Mouse (Mus musculus): ENCODE measurements around the gene Hagh. TPM values are rescaled to one million over a fixed set of nuclear protein-coding genes. Genes with fewer than 3 reads are reported as not detected.

Gene Hagh
- 79.8 TPM for polyA plus RNA-seq (2014; fragmentation: Illumina TruSeq; extraction: RNeasy Lipid Tissue Mini Kit (QIAGEN cat#74804); ENCODE audit: low read depth, low replicate concordance)

GRCm38 (mm10) chr17:24839842-24840241, at the start of gene Hagh:
TSS of gene Hagh (plus strand) at chr17:24840143.

GRCm38 (mm10) chr17:24803952-24804951, 35.7 kb upstream of the Hagh start, which contains the start of gene Meiob:
TSS of gene Meiob (plus strand) at chr17:24804289.

GRCm38 (mm10) chr17:24850065-24850772, 10.3 kb downstream of the Hagh start, which contains the start of gene Fahd1:
TSS of gene Fahd1 (minus strand) at chr17:24850364.

GRCm38 (mm10) chr17:24865776-24866175, 25.8 kb downstream of the Hagh start, which contains the start of gene Igfals:
TSS of gene Igfals (plus strand) at chr17:24865997.

GRCm38 (mm10) chr17:24886134-24886931, 46.4 kb downstream of the Hagh start, which contains the start of the genes Nubp2 and Spsb3:
TSS of gene Nubp2 (minus strand) at chr17:24886349.
TSS of gene Spsb3 (plus strand) at chr17:24886643.

GRCm38 (mm10) chr17:24894995-24895547, 55.1 kb downstream of the Hagh start, which contains the start of the genes Eme2 and Mrps34:
TSS of gene Eme2 (minus strand) at chr17:24895087.
TSS of gene Mrps34 (plus strand) at chr17:24895116.

DNA sequence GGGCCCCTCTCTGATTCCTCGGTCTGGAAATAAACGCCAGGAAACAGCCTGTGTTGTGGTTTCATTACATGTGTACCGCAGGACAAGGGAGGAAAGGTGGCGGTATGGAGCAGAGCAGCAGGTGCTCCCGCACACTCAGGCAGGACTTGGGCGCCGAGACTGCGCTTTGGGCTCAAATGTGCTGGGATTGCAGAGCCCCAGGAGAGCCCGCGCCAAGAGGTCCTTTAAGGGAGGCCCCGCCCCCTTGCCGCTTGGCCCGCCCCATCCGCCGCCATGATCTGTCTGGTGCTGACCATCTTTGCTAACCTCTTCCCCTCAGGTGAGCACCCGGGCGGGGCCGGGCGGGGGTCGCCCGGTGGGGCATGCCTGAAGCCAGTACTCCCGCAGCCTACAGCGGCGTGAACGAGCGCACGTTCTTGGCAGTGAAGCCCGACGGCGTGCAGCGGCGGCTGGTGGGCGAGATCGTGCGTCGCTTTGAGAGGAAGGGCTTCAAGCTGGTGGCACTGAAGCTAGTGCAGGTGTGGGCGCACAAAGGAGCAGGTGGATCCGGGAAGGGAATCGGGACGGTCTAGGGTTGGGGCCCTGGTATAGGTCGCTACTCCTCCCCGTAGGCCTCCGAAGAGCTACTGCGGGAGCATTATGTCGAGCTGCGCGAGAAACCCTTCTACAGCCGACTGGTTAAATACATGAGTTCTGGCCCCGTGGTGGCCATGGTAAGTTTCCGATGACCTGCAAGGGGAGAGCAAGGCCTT, 56.5 kb downstream of the Hagh start, which contains the start of gene Nme3:
Gene Nme3 (plus strand): TSS at position 260 of the 752 bp plus-strand sequence.

Other genes starting within 250 kb of the Hagh start
- gene Tsc2, start 207.5 kb upstream of the Hagh start, polyA plus RNA-seq (2014; fragmentation: Illumina TruSeq; extraction: RNeasy Lipid Tissue Mini Kit (QIAGEN cat#74804); ENCODE audit: low read depth, low replicate concordance): 99.7 TPM
- gene Nthl1, start 207.5 kb upstream of the Hagh start, polyA plus RNA-seq (2014; fragmentation: Illumina TruSeq; extraction: RNeasy Lipid Tissue Mini Kit (QIAGEN cat#74804); ENCODE audit: low read depth, low replicate concordance): 6.4 TPM
- gene Slc9a3r2, start 189.8 kb upstream of the Hagh start, polyA plus RNA-seq (2014; fragmentation: Illumina TruSeq; extraction: RNeasy Lipid Tissue Mini Kit (QIAGEN cat#74804); ENCODE audit: low read depth, low replicate concordance): 115 TPM
- not detected for gene Npw, start 181.7 kb upstream of the Hagh start, polyA plus RNA-seq (2014; fragmentation: Illumina TruSeq; extraction: RNeasy Lipid Tissue Mini Kit (QIAGEN cat#74804); ENCODE audit: low read depth, low replicate concordance)
- gene Zfp598, start 170.5 kb upstream of the Hagh start, polyA plus RNA-seq (2014; fragmentation: Illumina TruSeq; extraction: RNeasy Lipid Tissue Mini Kit (QIAGEN cat#74804); ENCODE audit: low read depth, low replicate concordance): 18.8 TPM
- 0.31 TPM for gene Syngr3, start 150.2 kb upstream of the Hagh start, polyA plus RNA-seq (2014; fragmentation: Illumina TruSeq; extraction: RNeasy Lipid Tissue Mini Kit (QIAGEN cat#74804); ENCODE audit: low read depth, low replicate concordance)
- gene Gfer, start 144.0 kb upstream of the Hagh start, polyA plus RNA-seq (2014; fragmentation: Illumina TruSeq; extraction: RNeasy Lipid Tissue Mini Kit (QIAGEN cat#74804); ENCODE audit: low read depth, low replicate concordance): 18.9 TPM
- gene Noxo1, start 143.9 kb upstream of the Hagh start, polyA plus RNA-seq (2014; fragmentation: Illumina TruSeq; extraction: RNeasy Lipid Tissue Mini Kit (QIAGEN cat#74804); ENCODE audit: low read depth, low replicate concordance): 1.2 TPM
- 18.8 TPM for gene Tbl3, start 132.5 kb upstream of the Hagh start, polyA plus RNA-seq (2014; fragmentation: Illumina TruSeq; extraction: RNeasy Lipid Tissue Mini Kit (QIAGEN cat#74804); ENCODE audit: low read depth, low replicate concordance)
- gene Rnf151, start 122.1 kb upstream of the Hagh start, polyA plus RNA-seq (2014; fragmentation: Illumina TruSeq; extraction: RNeasy Lipid Tissue Mini Kit (QIAGEN cat#74804); ENCODE audit: low read depth, low replicate concordance): not detected
- gene Rps2, start 122.0 kb upstream of the Hagh start, polyA plus RNA-seq (2014; fragmentation: Illumina TruSeq; extraction: RNeasy Lipid Tissue Mini Kit (QIAGEN cat#74804); ENCODE audit: low read depth, low replicate concordance): 1,388 TPM
- gene Ndufb10, start 115.7 kb upstream of the Hagh start, polyA plus RNA-seq (2014; fragmentation: Illumina TruSeq; extraction: RNeasy Lipid Tissue Mini Kit (QIAGEN cat#74804); ENCODE audit: low read depth, low replicate concordance): 1,266 TPM
- 333 TPM for gene Rpl3l, start 112.3 kb upstream of the Hagh start, polyA plus RNA-seq (2014; fragmentation: Illumina TruSeq; extraction: RNeasy Lipid Tissue Mini Kit (QIAGEN cat#74804); ENCODE audit: low read depth, low replicate concordance)
- gene Msrb1, start 103.5 kb upstream of the Hagh start, polyA plus RNA-seq (2014; fragmentation: Illumina TruSeq; extraction: RNeasy Lipid Tissue Mini Kit (QIAGEN cat#74804); ENCODE audit: low read depth, low replicate concordance): 139 TPM
- gene Hs3st6, start 87.2 kb upstream of the Hagh start, polyA plus RNA-seq (2014; fragmentation: Illumina TruSeq; extraction: RNeasy Lipid Tissue Mini Kit (QIAGEN cat#74804); ENCODE audit: low read depth, low replicate concordance): not detected
- gene Meiob, start 35.9 kb upstream of the Hagh start, polyA plus RNA-seq (2014; fragmentation: Illumina TruSeq; extraction: RNeasy Lipid Tissue Mini Kit (QIAGEN cat#74804); ENCODE audit: low read depth, low replicate concordance): 0.26 TPM
- 77.3 TPM for gene Fahd1, start 10.2 kb downstream of the Hagh start, polyA plus RNA-seq (2014; fragmentation: Illumina TruSeq; extraction: RNeasy Lipid Tissue Mini Kit (QIAGEN cat#74804); ENCODE audit: low read depth, low replicate concordance)
- 8.5 TPM for gene Igfals, start 25.9 kb downstream of the Hagh start, polyA plus RNA-seq (2014; fragmentation: Illumina TruSeq; extraction: RNeasy Lipid Tissue Mini Kit (QIAGEN cat#74804); ENCODE audit: low read depth, low replicate concordance)
- gene Nubp2, start 46.2 kb downstream of the Hagh start, polyA plus RNA-seq (2014; fragmentation: Illumina TruSeq; extraction: RNeasy Lipid Tissue Mini Kit (QIAGEN cat#74804); ENCODE audit: low read depth, low replicate concordance): 22.1 TPM
- gene Spsb3, start 46.5 kb downstream of the Hagh start, polyA plus RNA-seq (2014; fragmentation: Illumina TruSeq; extraction: RNeasy Lipid Tissue Mini Kit (QIAGEN cat#74804); ENCODE audit: low read depth, low replicate concordance): 35.8 TPM
- 15.4 TPM for gene Eme2, start 54.9 kb downstream of the Hagh start, polyA plus RNA-seq (2014; fragmentation: Illumina TruSeq; extraction: RNeasy Lipid Tissue Mini Kit (QIAGEN cat#74804); ENCODE audit: low read depth, low replicate concordance)
- 86.1 TPM for gene Mrps34, start 55.0 kb downstream of the Hagh start, polyA plus RNA-seq (2014; fragmentation: Illumina TruSeq; extraction: RNeasy Lipid Tissue Mini Kit (QIAGEN cat#74804); ENCODE audit: low read depth, low replicate concordance)
- gene Nme3, start 56.4 kb downstream of the Hagh start, polyA plus RNA-seq (2014; fragmentation: Illumina TruSeq; extraction: RNeasy Lipid Tissue Mini Kit (QIAGEN cat#74804); ENCODE audit: low read depth, low replicate concordance): 30.4 TPM
- gene Mapk8ip3, start 96.8 kb downstream of the Hagh start, polyA plus RNA-seq (2014; fragmentation: Illumina TruSeq; extraction: RNeasy Lipid Tissue Mini Kit (QIAGEN cat#74804); ENCODE audit: low read depth, low replicate concordance): 67.2 TPM
- 6.5 TPM for gene Jpt2, start 120.5 kb downstream of the Hagh start, polyA plus RNA-seq (2014; fragmentation: Illumina TruSeq; extraction: RNeasy Lipid Tissue Mini Kit (QIAGEN cat#74804); ENCODE audit: low read depth, low replicate concordance)
- 8.1 TPM for gene Cramp1l, start 175.6 kb downstream of the Hagh start, polyA plus RNA-seq (2014; fragmentation: Illumina TruSeq; extraction: RNeasy Lipid Tissue Mini Kit (QIAGEN cat#74804); ENCODE audit: low read depth, low replicate concordance)
- 5.2 TPM for gene Ift140, start 175.9 kb downstream of the Hagh start, polyA plus RNA-seq (2014; fragmentation: Illumina TruSeq; extraction: RNeasy Lipid Tissue Mini Kit (QIAGEN cat#74804); ENCODE audit: low read depth, low replicate concordance)
- 49.6 TPM for gene Tmem204, start 243.4 kb downstream of the Hagh start, polyA plus RNA-seq (2014; fragmentation: Illumina TruSeq; extraction: RNeasy Lipid Tissue Mini Kit (QIAGEN cat#74804); ENCODE audit: low read depth, low replicate concordance)